Mouse (Mus musculus): ENCODE measurements around the gene She. TPM values are rescaled to one million over a fixed set of nuclear protein-coding genes. Genes with fewer than 3 reads are reported as not detected.

She gene
- total and polyA plus RNA-seq, 2 experiments from 2014 or later = 4.6 to 11.9 TPM

GRCm38 (mm10) chr3:89818605-89819004 lies 12.6 kb upstream of the She start:
- no peak for TF ChIP-seq CTCF (IDR thresholded peaks at IDR 0.05; ENCODE audit: low read depth)
- no peak for TF ChIP-seq EP300 (IDR thresholded peaks at IDR 0.05; ENCODE audit: low read depth)
- H3K27ac ChIP-seq (ENCODE audit: low read depth) = no peak overlapping the region
- no peaks in the 10 kb centered on the region for H3K9me3 ChIP-seq (replicated peaks; ENCODE audit: control insufficient read depth, low read length)
- 61% methylated on average over 3 of the region's 3 CpGs for WGBS
- no peak overlapping the region for H3K4me3 ChIP-seq (ENCODE audit: low read depth, low read length)
- no peak overlapping the region for H3K4me2 ChIP-seq (ENCODE audit: low read depth, low read length)
- H3K4me1 ChIP-seq (ENCODE audit: control insufficient read depth, insufficient read depth) = no peaks in the 10 kb centered on the region
- no peaks in the 10 kb centered on the region for H3K36me3 ChIP-seq (replicated peaks; ENCODE audit: control insufficient read depth, insufficient read depth, low read length)
- no peaks in the 10 kb centered on the region for H3K27me3 ChIP-seq (ENCODE audit: control insufficient read depth, insufficient read depth, low read length)
- no peak overlapping the region for H3K9ac ChIP-seq (replicated peaks; ENCODE audit: low read depth, low read length)
- ATAC-seq (ENCODE audit: insufficient read depth, low read depth) (no peak), DNase-seq (ENCODE audit: low spot score) (no peak)

- H3K4me2 ChIP-seq (ENCODE audit: low read depth, low read length) = no peak overlapping the region
- ATAC-seq (ENCODE audit: insufficient read depth, low read depth) (no peak), DNase-seq (ENCODE audit: low spot score) (no peak)
- no peaks in the 10 kb centered on the region for H3K36me3 ChIP-seq (replicated peaks; ENCODE audit: control insufficient read depth, insufficient read depth, low read length)
- no peaks in the 10 kb centered on the region for H3K27me3 ChIP-seq (ENCODE audit: control insufficient read depth, insufficient read depth, low read length)
- TF ChIP-seq EP300 (IDR thresholded peaks at IDR 0.05; ENCODE audit: low read depth) = no peak
- no peak for TF ChIP-seq CTCF (IDR thresholded peaks at IDR 0.05; ENCODE audit: low read depth)
- H3K27ac ChIP-seq (ENCODE audit: low read depth) = no peak overlapping the region
- no peaks in the 10 kb centered on the region for H3K9me3 ChIP-seq (replicated peaks; ENCODE audit: control insufficient read depth, low read length)
- no peak overlapping the region for H3K9ac ChIP-seq (replicated peaks; ENCODE audit: low read depth, low read length)
- 35% methylated on average over 7 of the region's 7 CpGs for WGBS
- H3K4me3 ChIP-seq (ENCODE audit: low read depth, low read length) = no peak overlapping the region
- no peaks in the 10 kb centered on the region for H3K4me1 ChIP-seq (ENCODE audit: control insufficient read depth, insufficient read depth)
These were observed 11.3 kb upstream of the She start for GRCm38 (mm10) chr3:89819897-89820296.

GRCm38 (mm10) chr3:89820311-89821095 lies 10.7 kb upstream of the She start:
- no peaks in the 10 kb centered on the region for H3K27me3 ChIP-seq (ENCODE audit: control insufficient read depth, insufficient read depth, low read length)
- no peak overlapping the region for H3K27ac ChIP-seq (ENCODE audit: low read depth)
- no peak overlapping the region for H3K4me3 ChIP-seq (ENCODE audit: low read depth, low read length)
- H3K9me3 ChIP-seq (replicated peaks; ENCODE audit: control insufficient read depth, low read length) = no peaks in the 10 kb centered on the region
- TF ChIP-seq EP300 (IDR thresholded peaks at IDR 0.05; ENCODE audit: low read depth) = no peak
- no peak for TF ChIP-seq CTCF (IDR thresholded peaks at IDR 0.05; ENCODE audit: low read depth)
- no peak for DNase-seq (ENCODE audit: low spot score)
- no peaks in the 10 kb centered on the region for H3K4me1 ChIP-seq (ENCODE audit: control insufficient read depth, insufficient read depth)
- H3K4me2 ChIP-seq (ENCODE audit: low read depth, low read length) = no peak overlapping the region
- H3K36me3 ChIP-seq (replicated peaks; ENCODE audit: control insufficient read depth, insufficient read depth, low read length) = no peaks in the 10 kb centered on the region
- 74% methylated on average over 12 of the region's 12 CpGs for WGBS
- ATAC-seq (ENCODE audit: insufficient read depth, low read depth) = no peak
- no peak overlapping the region for H3K9ac ChIP-seq (replicated peaks; ENCODE audit: low read depth, low read length)

GRCm38 (mm10) chr3:89821096-89821513 lies 10.1 kb upstream of the She start:
- Histone ChIP-seq H3K9ac (replicated peaks; ENCODE audit: low read depth, low read length) (no peak overlapping the region), H3K4me1 (ENCODE audit: control insufficient read depth, insufficient read depth) (no peaks in the 10 kb centered on the region), H3K4me2 (ENCODE audit: low read depth, low read length) (no peak overlapping the region), H3K36me3 (replicated peaks; ENCODE audit: control insufficient read depth, insufficient read depth, low read length) (no peaks in the 10 kb centered on the region), H3K9me3 (replicated peaks; ENCODE audit: control insufficient read depth, low read length) (no peaks in the 10 kb centered on the region), H3K4me3 (ENCODE audit: low read depth, low read length) (no peak overlapping the region), H3K27me3 (ENCODE audit: control insufficient read depth, insufficient read depth, low read length) (no peaks in the 10 kb centered on the region), H3K27ac (ENCODE audit: low read depth) (no peak overlapping the region)
- DNase-seq (ENCODE audit: low spot score) (no peak), ATAC-seq (ENCODE audit: insufficient read depth, low read depth) (no peak)
- WGBS = 75% methylated on average over 11 of the region's 11 CpGs
- no peak for TF ChIP-seq CTCF (IDR thresholded peaks at IDR 0.05; ENCODE audit: low read depth)
- no peak for TF ChIP-seq EP300 (IDR thresholded peaks at IDR 0.05; ENCODE audit: low read depth)

GRCm38 (mm10) chr3:89821548-89822480 lies 9.4 kb upstream of the She start:
- no peak overlapping the region for H3K4me2 ChIP-seq (ENCODE audit: low read depth, low read length)
- no peaks in the 10 kb centered on the region for H3K36me3 ChIP-seq (replicated peaks; ENCODE audit: control insufficient read depth, insufficient read depth, low read length)
- 65% methylated on average over 10 of the region's 10 CpGs for WGBS
- no peaks in the 10 kb centered on the region for H3K4me1 ChIP-seq (ENCODE audit: control insufficient read depth, insufficient read depth)
- TF ChIP-seq CTCF (IDR thresholded peaks at IDR 0.05; ENCODE audit: low read depth) (no peak), EP300 (IDR thresholded peaks at IDR 0.05; ENCODE audit: low read depth) (no peak)
- no peaks in the 10 kb centered on the region for H3K27me3 ChIP-seq (ENCODE audit: control insufficient read depth, insufficient read depth, low read length)
- no peak overlapping the region for H3K9ac ChIP-seq (replicated peaks; ENCODE audit: low read depth, low read length)
- H3K9me3 ChIP-seq (replicated peaks; ENCODE audit: control insufficient read depth, low read length) = no peaks in the 10 kb centered on the region
- no peak overlapping the region for H3K4me3 ChIP-seq (ENCODE audit: low read depth, low read length)
- no peak overlapping the region for H3K27ac ChIP-seq (ENCODE audit: low read depth)
- ATAC-seq (ENCODE audit: insufficient read depth, low read depth) (no peak), DNase-seq (ENCODE audit: low spot score) (no peak)

Measured in heart, postnatal 0 days (tissue).